Mouse (Mus musculus): ENCODE data around the gene Dsn1.

- TF ChIP-seq CTCF (IDR thresholded peaks at IDR 0.05; ENCODE audit: low read depth, low read length) (no peak), POLR2A (IDR thresholded peaks at IDR 0.05; ENCODE audit: insufficient read depth, low read length) (no peak), EP300 (IDR thresholded peaks at IDR 0.05; ENCODE audit: insufficient read depth, low read depth, low read length) (no peak)
Observed at GRCm38 (mm10) chr2:157035371-157035770, 28.4 kb upstream of the Dsn1 start.
